Mouse (Mus musculus): ENCODE measurements around the gene Scaf11. TPM values are rescaled to one million over a fixed set of nuclear protein-coding genes. Genes with fewer than 3 reads are reported as not detected.

The Scaf11 gene
- polyA plus RNA-seq, 1 experiment, result 14.6 TPM

GRCm38 (mm10) chr15:96377701-96378100, 82.9 kb downstream of the Scaf11 start:
- H3K9me3 ChIP-seq, result no peaks in the 10 kb centered on the region
- TF ChIP-seq FLI1 (IDR thresholded peaks at IDR 0.05; ENCODE audit: low read length), result no peak
- no peak for TF ChIP-seq GATA1 (IDR thresholded peaks at IDR 0.05; ENCODE audit: borderline replicate concordance, low read length)
- H3K36me3 ChIP-seq (replicated peaks; ENCODE audit: low read length), result peaks cover 95% of the 10 kb centered on the region
- H3K4me1 ChIP-seq, result peaks cover 23% of the 10 kb centered on the region
- no peaks in the 10 kb centered on the region for H3K27me3 ChIP-seq (replicated peaks)
- H3K4me3 ChIP-seq (replicated peaks), result no peak overlapping the region

GRCm38 (mm10) chr15:96377263-96377662, 83.4 kb downstream of the Scaf11 start:
- Histone ChIP-seq H3K27me3 (replicated peaks) (no peaks in the 10 kb centered on the region), H3K4me3 (replicated peaks) (no peak overlapping the region), H3K4me1 (peaks cover 20% of the 10 kb centered on the region), H3K36me3 (replicated peaks; ENCODE audit: low read length) (peaks cover 95% of the 10 kb centered on the region), H3K9me3 (no peaks in the 10 kb centered on the region)
- no peak for TF ChIP-seq GATA1 (IDR thresholded peaks at IDR 0.05; ENCODE audit: borderline replicate concordance, low read length)
- no peak for TF ChIP-seq FLI1 (IDR thresholded peaks at IDR 0.05; ENCODE audit: low read length)

GRCm38 (mm10) chr15:96376214-96376613, 84.4 kb downstream of the Scaf11 start:
- Histone ChIP-seq H3K27me3 (replicated peaks) (no peaks in the 10 kb centered on the region), H3K4me1 (peaks cover 17% of the 10 kb centered on the region), H3K9me3 (no peaks in the 10 kb centered on the region), H3K36me3 (replicated peaks; ENCODE audit: low read length) (peaks cover 96% of the 10 kb centered on the region), H3K4me3 (replicated peaks) (no peak overlapping the region)
- no peak for TF ChIP-seq FLI1 (IDR thresholded peaks at IDR 0.05; ENCODE audit: low read length)
- TF ChIP-seq GATA1 (IDR thresholded peaks at IDR 0.05; ENCODE audit: borderline replicate concordance, low read length), result no peak

GRCm38 (mm10) chr15:96373161-96373560, 87.5 kb downstream of the Scaf11 start:
- H3K36me3 ChIP-seq (replicated peaks; ENCODE audit: low read length), result peaks cover 99% of the 10 kb centered on the region
- TF ChIP-seq GATA1 (IDR thresholded peaks at IDR 0.05; ENCODE audit: borderline replicate concordance, low read length) (no peak), FLI1 (IDR thresholded peaks at IDR 0.05; ENCODE audit: low read length) (no peak)
- H3K4me1 ChIP-seq, result peaks cover 14% of the 10 kb centered on the region
- no peaks in the 10 kb centered on the region for H3K9me3 ChIP-seq
- H3K27me3 ChIP-seq (replicated peaks), result no peaks in the 10 kb centered on the region
- H3K4me3 ChIP-seq (replicated peaks), result no peak overlapping the region

GRCm38 (mm10) chr15:96372628-96373027, 88.0 kb downstream of the Scaf11 start:
- no peaks in the 10 kb centered on the region for H3K27me3 ChIP-seq (replicated peaks)
- no peaks in the 10 kb centered on the region for H3K9me3 ChIP-seq
- H3K4me1 ChIP-seq, result peaks cover 12% of the 10 kb centered on the region
- H3K36me3 ChIP-seq (replicated peaks; ENCODE audit: low read length), result peaks cover 99% of the 10 kb centered on the region
- TF ChIP-seq GATA1 (IDR thresholded peaks at IDR 0.05; ENCODE audit: borderline replicate concordance, low read length) (no peak), FLI1 (IDR thresholded peaks at IDR 0.05; ENCODE audit: low read length) (no peak)
- no peak overlapping the region for H3K4me3 ChIP-seq (replicated peaks)

GRCm38 (mm10) chr15:96371311-96371710, 89.3 kb downstream of the Scaf11 start:
- H3K27me3 ChIP-seq (replicated peaks), result no peaks in the 10 kb centered on the region
- peaks cover 99% of the 10 kb centered on the region for H3K36me3 ChIP-seq (replicated peaks; ENCODE audit: low read length)
- H3K9me3 ChIP-seq, result no peaks in the 10 kb centered on the region
- no peak for TF ChIP-seq GATA1 (IDR thresholded peaks at IDR 0.05; ENCODE audit: borderline replicate concordance, low read length)
- no peak for TF ChIP-seq FLI1 (IDR thresholded peaks at IDR 0.05; ENCODE audit: low read length)
- no peak overlapping the region for H3K4me3 ChIP-seq (replicated peaks)
- H3K4me1 ChIP-seq, result no peaks in the 10 kb centered on the region; the same call in 1 of the 2 replicates

GRCm38 (mm10) chr15:96366176-96366963, 94.3 kb downstream of the Scaf11 start:
- TF ChIP-seq GATA1 (IDR thresholded peaks at IDR 0.05; ENCODE audit: borderline replicate concordance, low read length) (no peak), FLI1 (IDR thresholded peaks at IDR 0.05; ENCODE audit: low read length) (no peak)
- Histone ChIP-seq H3K4me3 (replicated peaks) (no peak overlapping the region), H3K4me1 (no peaks in the 10 kb centered on the region; the same call in 1 of the 2 replicates), H3K9me3 (no peaks in the 10 kb centered on the region), H3K27me3 (replicated peaks) (no peaks in the 10 kb centered on the region), H3K36me3 (replicated peaks; ENCODE audit: low read length) (peaks cover 100% of the 10 kb centered on the region)

- H3K27me3 ChIP-seq (replicated peaks), result no peaks in the 10 kb centered on the region
- H3K4me1 ChIP-seq, result no peaks in the 10 kb centered on the region; the same call in 1 of the 2 replicates
- no peaks in the 10 kb centered on the region for H3K9me3 ChIP-seq
- H3K4me3 ChIP-seq (replicated peaks), result no peak overlapping the region
- TF ChIP-seq FLI1 (IDR thresholded peaks at IDR 0.05; ENCODE audit: low read length), result no peak
- TF ChIP-seq GATA1 (IDR thresholded peaks at IDR 0.05; ENCODE audit: borderline replicate concordance, low read length), result no peak
- H3K36me3 ChIP-seq (replicated peaks; ENCODE audit: low read length), result peaks cover 100% of the 10 kb centered on the region
Observed at GRCm38 (mm10) chr15:96365351-96365750, 95.3 kb downstream of the Scaf11 start.

Other genes starting within 250 kb of the Scaf11 start
- 4.4 and 5.9 TPM in 2 replicates for gene Arid2, start 173.3 kb downstream of the Scaf11 start, polyA plus RNA-seq (2012; ENCODE audit: insufficient read depth, low replicate concordance)
- gene Slc38a1, start 182.1 kb upstream of the Scaf11 start, polyA plus RNA-seq (2012; ENCODE audit: insufficient read depth, low replicate concordance), result 22.9 and 64.1 TPM in 2 replicates
- 4.2 and 5.6 TPM in 2 replicates for gene Slc38a2, start 238.9 kb upstream of the Scaf11 start, polyA plus RNA-seq (2012; ENCODE audit: insufficient read depth, low replicate concordance)